Mouse (Mus musculus) right cerebral cortex, postnatal 36 days (tissue): Measurements from ENCODE around the gene Hoxb1.

Experiments
- DNase-seq, 2 experiments: peaks; one replicate each; pipeline ENCODE4 v3.0.0; 2022; ENCODE audit warnings: low spot score in 2 of 2, mixed read lengths in 1 of 2

Hoxb1 gene

GRCm38 (mm10) chr11:96365441-96366091 lies at the start of gene Hoxb1:
Gene Hoxb1, plus strand, starts transcription at chr11:96365752.
- no peak for DNase-seq

DNA sequence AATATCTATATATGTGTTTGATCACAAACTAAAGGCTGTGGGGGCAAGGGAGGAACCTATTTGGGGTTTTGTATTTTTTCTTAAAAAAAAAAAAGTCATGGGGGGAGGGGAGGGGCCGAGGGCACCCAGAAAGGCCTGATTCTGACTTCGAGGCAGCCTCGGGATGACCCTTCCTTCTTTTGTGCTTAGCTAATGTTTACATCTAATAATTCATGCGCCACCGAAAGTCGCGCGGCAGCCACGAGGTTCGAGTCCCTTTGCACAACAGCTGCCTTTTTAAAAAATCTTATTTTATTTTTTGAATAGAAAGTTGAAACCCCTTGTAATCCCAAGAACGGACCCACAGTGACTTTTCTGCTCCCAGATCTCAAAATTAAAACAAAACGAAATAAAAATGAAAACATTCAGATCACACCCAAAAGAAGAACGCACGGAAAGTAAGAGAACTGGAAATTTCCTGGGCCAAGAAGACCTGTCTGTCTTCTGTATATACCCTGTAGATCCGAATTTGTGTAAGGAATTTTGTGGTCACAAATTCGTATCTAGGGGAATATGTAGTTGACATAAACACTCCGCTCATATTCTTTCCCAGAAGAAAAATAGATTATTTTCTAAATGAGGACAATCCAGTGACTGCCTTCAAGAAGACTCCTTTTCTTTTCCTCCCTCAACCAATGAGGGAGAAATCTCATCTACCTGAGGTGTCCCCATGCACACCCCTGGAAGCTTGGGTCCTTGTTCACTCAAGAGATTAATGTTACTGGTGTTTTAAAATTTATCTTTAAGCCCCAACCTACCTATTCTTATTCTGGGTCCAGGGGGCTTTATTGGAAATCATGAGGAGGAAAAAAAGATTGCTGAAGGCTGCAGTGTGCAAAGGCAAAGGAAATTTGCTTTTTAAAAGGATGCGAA lies 48.6 kb upstream of the Hoxb1 start:
- no peak for DNase-seq

DNA sequence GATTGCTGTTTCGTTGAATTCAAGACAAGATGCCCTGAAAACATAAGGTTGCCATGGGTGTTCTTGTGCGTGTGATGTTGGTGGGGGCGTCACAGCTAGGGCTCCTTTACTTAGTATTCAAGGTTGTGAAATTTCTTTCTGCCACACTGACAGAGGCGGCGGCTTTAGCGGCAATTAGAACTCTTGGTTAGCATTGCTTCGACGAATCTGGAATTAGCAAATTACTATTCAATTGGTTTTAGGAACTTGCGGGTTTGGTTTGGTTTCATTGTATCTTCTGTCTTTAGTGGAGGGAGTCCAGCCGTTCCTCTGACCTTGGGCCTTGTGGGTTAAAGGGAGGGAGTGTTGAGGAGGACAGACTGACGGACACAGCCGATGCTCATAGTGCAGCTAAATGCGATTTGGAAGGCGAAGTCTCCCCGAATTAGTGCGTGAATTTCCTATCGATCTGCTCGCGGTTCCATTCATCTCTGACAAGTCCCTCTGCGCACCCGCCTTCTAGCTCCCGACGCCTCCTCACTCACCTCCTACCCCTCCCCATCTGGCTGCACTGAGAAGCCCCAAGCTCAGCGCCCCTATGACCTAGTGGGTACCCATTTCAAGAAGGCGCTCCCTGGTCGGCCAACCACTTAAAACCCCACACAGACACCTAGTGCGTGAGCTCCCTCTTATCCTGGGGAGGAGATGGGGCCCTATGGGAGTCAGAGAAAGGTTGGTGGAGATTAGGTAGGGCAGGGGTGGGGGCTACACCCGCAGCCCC lies 47.8 kb upstream of the Hoxb1 start, which contains the start of gene Hoxb4:
Gene Hoxb4, plus strand, starts transcription at position 660 of the 760 bp plus-strand sequence.
- no peak for DNase-seq

GRCm38 (mm10) chr11:96318368-96319070 lies 47.0 kb upstream of the Hoxb1 start:
- no peak for DNase-seq

DNA sequence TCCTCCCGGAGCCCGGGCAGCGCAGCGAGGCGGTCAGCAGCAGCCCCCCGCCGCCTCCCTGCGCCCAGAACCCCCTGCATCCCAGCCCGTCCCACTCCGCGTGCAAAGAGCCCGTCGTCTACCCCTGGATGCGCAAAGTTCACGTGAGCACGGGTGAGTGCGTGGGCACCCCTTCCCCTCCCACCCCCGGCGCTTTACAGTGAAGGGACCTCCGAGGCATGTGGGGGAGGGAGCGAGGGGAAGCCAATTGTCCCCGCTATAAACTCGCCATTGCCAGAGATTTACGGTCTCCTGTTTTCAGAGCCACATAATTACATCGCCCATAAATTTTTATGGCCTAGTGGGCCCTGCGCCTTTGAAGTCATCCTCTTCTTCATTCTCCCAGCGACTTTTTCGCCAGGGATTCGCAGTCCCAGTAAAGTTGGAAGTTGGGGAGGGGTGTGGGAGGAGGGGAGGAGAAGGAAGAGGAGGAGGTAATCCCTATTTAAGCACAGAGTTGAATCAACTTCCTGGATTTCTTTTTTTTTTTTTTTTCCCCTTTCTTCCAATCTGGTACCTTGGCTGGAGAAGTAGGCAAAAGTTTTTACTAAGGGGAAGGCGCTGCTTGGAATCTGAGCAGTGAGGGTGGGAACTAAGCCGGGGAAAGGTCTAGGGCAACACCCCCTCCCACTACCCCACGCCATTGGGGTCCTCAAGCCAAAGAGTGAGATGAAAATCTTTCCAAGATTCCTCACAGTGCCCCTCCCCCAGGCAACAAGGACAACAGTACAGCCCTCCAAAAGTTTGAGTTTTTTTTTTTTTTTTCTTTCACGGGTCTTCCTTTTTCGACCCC lies 46.3 kb upstream of the Hoxb1 start:
- no peak for DNase-seq

DNA sequence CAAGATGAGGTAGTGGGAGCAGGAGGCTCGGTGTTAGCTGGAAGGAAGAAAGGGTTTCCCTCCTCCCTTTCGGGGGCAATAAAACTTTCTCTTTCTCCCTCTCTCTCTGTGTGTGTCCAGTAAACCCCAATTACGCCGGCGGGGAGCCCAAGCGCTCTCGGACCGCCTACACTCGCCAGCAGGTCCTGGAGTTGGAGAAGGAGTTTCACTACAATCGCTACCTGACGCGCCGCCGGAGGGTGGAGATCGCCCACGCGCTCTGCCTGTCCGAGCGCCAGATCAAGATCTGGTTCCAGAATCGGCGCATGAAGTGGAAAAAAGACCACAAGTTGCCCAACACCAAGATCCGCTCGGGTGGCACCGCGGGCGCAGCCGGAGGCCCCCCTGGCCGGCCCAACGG lies 45.6 kb upstream of the Hoxb1 start:
- no peak for DNase-seq

DNA sequence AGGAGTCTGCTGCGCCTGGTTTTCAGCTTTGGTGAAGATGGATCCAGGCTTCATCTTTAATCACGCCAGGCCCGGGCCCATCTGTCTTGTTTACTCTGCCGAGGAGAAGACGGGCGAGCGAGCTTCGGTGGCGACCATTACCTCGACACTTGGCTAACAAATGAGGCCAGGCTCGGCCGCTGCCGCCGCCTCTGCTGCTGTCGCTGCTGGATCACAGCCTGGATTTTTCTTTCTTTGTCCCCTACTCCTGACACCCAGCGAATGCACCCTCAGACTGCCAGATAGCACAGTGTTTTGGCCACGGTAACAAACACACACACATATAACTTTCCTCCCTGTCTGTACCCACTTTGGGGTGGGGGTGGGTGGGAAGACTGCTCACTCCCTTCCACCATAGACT lies 44.9 kb upstream of the Hoxb1 start:
- no peak for DNase-seq

DNA sequence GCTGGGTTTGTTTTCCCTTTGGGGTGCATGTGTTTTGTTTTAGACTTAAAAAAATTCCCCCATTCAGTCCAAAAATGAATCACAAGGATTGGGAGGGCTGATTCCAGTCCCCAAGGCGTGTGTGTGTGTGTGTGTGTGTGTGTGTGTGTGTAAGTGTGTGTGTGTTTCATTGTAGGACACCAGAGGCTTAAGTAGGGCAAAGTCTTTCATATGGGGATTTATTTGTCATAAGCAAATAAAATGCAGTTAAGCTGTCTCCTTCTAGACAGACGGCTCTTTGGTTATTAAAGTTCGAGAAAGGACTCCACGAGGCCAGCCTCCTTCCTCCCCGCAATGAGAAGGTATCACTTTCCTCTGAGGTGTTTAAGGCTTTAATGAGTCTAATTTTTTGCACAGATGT lies 43.7 kb upstream of the Hoxb1 start:
- no peak for DNase-seq

DNA sequence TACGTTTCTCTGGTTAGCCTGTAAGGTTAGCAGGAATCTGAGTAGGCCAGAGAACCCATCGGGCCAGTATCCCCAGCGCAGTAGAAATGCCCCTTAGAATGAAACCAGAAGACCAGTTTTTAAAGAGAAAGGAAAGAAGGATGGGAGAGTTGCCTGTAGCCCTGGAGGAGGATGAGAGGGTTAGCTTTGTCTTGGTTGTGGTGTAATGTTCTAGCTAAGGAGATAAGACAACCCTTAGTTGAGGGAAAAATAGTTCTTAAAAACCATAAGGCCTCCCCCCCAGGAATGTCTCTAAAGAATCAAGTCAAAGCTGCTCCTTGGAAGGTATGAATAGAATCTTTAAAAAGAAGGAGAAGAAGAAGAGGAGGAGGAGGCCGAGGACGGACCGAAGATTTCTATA lies 42.8 kb upstream of the Hoxb1 start:
- no peak for DNase-seq

- DNase-seq = no peak
These were observed 42.4 kb upstream of the Hoxb1 start, which contains the start of gene Hoxb3 for GRCm38 (mm10) chr11:96323154-96323553. Gene Hoxb3, plus strand, starts transcription at chr11:96323326.

DNA sequence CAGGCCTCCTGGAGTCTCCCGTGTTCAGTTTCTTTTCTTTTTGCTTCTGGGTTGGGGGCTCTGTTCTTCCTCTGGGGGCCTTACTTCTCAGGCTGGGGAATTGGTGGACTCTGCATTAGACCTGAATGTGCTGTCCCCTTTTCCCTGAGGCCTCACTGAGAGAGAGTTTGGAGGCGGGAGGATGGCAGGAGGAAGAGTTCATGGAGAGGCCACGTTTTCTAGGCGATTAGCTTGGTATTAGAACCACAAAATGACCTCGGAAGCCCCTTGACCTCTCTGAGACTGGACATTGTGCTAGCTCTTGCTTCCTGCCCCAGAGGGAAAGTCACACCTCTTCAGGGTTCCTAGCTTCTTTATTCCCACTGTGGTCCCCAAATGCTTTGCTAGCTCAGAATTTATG lies 41.4 kb upstream of the Hoxb1 start:
- DNase-seq = no peak

DNA sequence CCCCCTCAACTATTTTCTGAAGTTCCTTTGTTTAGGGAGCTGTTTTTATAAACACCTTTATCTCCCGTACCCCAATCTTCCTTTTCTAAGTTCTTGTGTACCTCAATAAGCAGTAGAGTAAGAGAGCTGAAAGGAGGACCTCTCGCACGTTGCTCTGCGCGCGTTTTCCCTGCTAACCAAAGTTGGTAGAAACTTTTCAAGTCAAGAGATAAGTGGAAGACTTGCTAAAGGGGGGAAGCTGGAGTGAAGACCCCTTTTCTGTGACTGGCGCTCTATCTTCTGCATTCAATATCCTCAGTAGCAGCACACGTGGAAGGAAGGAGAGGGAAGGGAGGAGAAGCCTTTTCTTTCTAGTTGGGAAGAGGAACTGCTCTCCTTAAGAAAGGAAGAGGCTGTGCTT lies 40.6 kb upstream of the Hoxb1 start:
- no peak for DNase-seq

GRCm38 (mm10) chr11:96325747-96326212 lies 39.8 kb upstream of the Hoxb1 start:
- no peak for DNase-seq

DNA sequence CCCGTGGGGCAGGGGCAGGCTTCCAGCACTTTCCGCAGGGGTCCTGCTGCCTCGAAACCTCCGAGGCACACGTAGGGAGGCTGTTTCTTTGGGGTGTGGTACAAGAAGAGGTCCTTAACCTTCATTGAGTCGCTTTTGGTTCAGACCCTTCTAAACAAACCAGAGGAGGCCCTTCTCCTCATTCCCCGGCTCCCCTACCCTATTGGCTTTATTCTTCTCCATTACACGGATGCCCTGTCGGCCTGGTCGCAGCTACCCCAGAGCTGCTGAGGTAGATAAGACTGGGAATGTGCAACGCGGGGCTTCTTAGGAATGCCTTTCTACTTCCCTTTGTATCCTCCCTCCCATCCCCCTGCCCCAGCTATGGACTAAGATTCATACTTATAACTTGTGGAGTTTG lies 38.8 kb upstream of the Hoxb1 start:
- no peak for DNase-seq

DNA sequence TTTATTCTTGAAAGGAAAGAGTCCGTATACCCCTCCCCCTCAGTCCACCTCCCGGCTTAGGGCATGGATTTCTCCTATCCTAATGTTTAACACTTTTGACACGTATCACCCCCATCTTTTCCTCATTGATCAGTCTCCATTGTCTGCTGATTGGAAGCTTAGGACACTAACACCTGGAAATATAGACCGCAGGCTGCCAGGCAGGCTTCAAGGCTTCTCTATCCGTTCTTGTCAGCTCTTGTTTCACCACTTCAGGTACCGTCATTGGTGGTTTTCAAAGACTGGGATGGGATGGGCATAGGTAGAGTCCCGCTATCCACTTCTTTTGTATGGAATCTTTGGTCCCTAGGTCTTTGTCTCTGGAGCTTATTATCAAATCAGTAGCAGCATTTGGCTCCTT lies 38.4 kb upstream of the Hoxb1 start:
- DNase-seq = no peak

- no peak for DNase-seq
These were observed 37.8 kb upstream of the Hoxb1 start for GRCm38 (mm10) chr11:96327750-96328149.

DNA sequence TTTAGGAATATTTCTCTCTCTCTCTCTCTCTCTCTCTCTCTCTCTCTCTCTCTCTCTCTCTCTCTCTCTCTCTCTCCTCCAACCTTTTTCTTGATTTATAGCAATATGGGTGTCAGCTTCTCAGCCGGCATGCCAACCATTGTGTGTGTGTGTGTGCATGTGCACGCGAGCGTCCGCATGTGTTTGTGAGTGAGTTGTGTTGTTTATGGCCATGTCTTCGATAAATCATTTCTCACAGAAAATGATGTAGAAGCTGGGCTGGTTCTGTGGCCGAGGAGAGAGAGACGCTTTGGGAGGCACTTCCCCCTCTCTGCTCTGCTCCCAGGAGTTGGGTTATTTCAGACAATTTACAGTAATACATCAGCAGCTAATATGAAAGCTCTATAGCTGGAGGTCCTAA lies 36.9 kb upstream of the Hoxb1 start:
- DNase-seq = no peak

DNA sequence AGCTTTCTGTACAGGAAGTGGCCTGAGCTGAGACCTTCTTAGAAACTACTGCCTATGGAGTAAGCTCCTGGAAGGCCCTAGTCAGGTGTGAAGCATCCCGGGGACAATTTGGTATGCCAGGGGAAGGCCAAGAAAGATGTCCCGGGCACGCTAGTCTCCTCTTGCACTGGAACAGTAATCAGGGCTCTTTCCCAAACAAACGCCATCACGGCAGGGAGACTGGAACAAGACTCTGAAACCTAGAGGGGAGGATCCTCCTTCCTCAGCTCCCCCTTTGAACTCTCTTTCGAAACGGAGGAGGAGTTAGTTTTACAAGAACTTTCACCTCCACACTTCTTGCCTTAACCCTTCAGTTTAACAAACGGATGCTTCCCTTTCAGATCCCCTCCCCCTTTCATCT lies 33.4 kb upstream of the Hoxb1 start:
- no peak for DNase-seq

GRCm38 (mm10) chr11:96332618-96333032 lies 32.9 kb upstream of the Hoxb1 start:
- DNase-seq = no peak

DNA sequence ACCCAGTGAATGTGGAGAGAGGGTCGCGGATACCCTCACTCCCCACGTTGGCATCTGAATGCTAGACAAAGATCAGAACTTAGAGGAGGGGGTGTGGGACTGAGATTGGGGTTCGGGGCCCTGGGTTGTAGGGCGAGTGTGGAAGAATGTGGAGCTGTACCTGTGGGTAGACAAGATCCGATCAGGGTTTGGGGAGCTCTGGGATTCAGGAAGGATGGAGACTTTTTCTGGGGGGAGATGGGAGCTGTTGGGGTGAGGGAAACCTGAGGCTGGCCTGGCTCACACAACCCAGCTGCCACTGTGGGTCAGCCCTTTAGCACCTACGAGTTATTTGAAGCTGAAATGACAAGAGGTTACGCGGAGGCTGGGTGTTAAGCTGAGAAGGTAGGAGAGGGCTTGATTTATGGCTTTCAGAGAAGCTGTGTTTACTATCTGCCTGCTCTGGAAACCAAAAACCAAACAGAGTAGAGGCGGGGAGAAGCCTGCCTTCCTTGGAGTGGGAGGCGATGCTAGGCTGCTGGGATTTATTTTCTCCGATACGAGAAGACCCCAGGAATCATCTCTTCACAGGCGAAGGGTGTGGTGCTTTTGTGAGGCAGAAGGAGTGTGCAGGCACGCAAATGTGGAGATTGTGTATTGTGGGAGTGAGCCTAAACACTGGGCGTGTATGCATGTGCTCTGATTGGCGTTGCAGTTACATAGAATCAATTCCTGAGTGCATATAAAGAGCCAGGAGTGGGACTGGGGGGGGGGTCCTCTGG lies 32.1 kb upstream of the Hoxb1 start:
- DNase-seq = no peak
